Mouse (Mus musculus) embryonic facial prominence, embryonic 14.5 days (tissue): ENCODE measurements around the gene Fyn. TPM values are rescaled to one million over a fixed set of nuclear protein-coding genes. Genes with fewer than 3 reads are reported as not detected.

Source experiments
- ATAC-seq: fragments of 200-750 bp; cut with Nextera tagmentation; 2 replicates; pipeline ENCODE4 v1.8.0; 2017; ENCODE audit warnings: low read depth, moderate number of reproducible peaks, moderate TSS enrichment
- DNase-seq: peaks from one replicate; pipeline ENCODE4 v3.0.0-alpha.2; 2015; ENCODE audit warnings: low spot score
- H3K27ac ChIP-seq: fragments of 300-500 bp; sonication (generic); replicated peaks from 2 replicates; pipeline ENCODE4 v1.5.1; 2014; ENCODE audit warnings: low read depth, mild to moderate bottlenecking, low read length, moderate library complexity
- H3K27me3 ChIP-seq: fragments of 300-500 bp; sonication (generic); replicated peaks from 2 replicates; pipeline ENCODE4 v1.6.1; 2014; ENCODE audit warnings: low read length; ENCODE audit not compliant: control insufficient read depth, insufficient read depth
- H3K36me3 ChIP-seq: fragments of 300-500 bp; sonication (generic); 2 replicates; pipeline ENCODE4 v1.6.1; 2014; ENCODE audit warnings: low read length, mixed read lengths; ENCODE audit not compliant: control insufficient read depth, insufficient read depth
- H3K4me1 ChIP-seq: fragments of 300-500 bp; sonication (generic); 2 replicates; pipeline ENCODE4 v1.6.1; 2014; ENCODE audit warnings: antibody characterized with exemption, low read length; ENCODE audit not compliant: control insufficient read depth, insufficient read depth
- H3K4me2 ChIP-seq: fragments of 300-500 bp; sonication (generic); 2 replicates; pipeline ENCODE4 v1.6.1; 2014; ENCODE audit warnings: low read depth, mild to moderate bottlenecking, low read length, moderate library complexity, mixed read lengths
- H3K4me3 ChIP-seq: fragments of 300-500 bp; sonication (generic); 2 replicates; pipeline ENCODE4 v1.5.1; 2014; ENCODE audit warnings: low read depth, mild to moderate bottlenecking, low read length
- H3K9ac ChIP-seq: fragments of 300-500 bp; sonication (generic); 2 replicates; pipeline ENCODE4 v1.6.1; 2014; ENCODE audit warnings: low read depth, mild to moderate bottlenecking, low read length, moderate library complexity, mixed read lengths
- H3K9me3 ChIP-seq: fragments of 300-500 bp; sonication (generic); 2 replicates; pipeline ENCODE4 v1.6.1; 2016; ENCODE audit warnings: low read length; ENCODE audit not compliant: control insufficient read depth
- WGBS: fragments of 180-500 bp; shearing (Covaris S2); extraction: QIAGEN DNeasy Blood & Tissue Kit; methylation state at CpG from one replicate; pipeline ENCODE4 v1.1.7; 2014; 5-methylcytosine and 5-hydroxymethylcytosine counted together
- polyA plus RNA-seq: library from polyadenylated mRNA; unstranded; fragments of >200 nt; fragmentation: Nextera tagmentation; extraction: Ambion mirVana; gene quantifications from 2 replicates; pipeline ENCODE4 v1.2.1, GENCODE M21; 2014

Fyn gene
- polyA plus RNA-seq, 1 experiment from 2014 or later, result 60.8 TPM

- Histone ChIP-seq H3K9ac (no peak overlapping the region), H3K4me3 (no peak overlapping the region), H3K4me2 (no peak overlapping the region), H3K27ac (no peak overlapping the region), H3K4me1 (peaks cover 20% of the 10 kb centered on the region), H3K9me3 (peaks cover 10% of the 10 kb centered on the region; the same call in 1 of the 2 replicates), H3K27me3 (no peaks in the 10 kb centered on the region), H3K36me3 (no peaks in the 10 kb centered on the region)
- DNase-seq (no peak), ATAC-seq (no peak)
- WGBS, result 74% methylated on average over 4 of the region's 4 CpGs
Observed at GRCm38 (mm10) chr10:39599601-39600000, 230.9 kb downstream of the Fyn start.

DNA sequence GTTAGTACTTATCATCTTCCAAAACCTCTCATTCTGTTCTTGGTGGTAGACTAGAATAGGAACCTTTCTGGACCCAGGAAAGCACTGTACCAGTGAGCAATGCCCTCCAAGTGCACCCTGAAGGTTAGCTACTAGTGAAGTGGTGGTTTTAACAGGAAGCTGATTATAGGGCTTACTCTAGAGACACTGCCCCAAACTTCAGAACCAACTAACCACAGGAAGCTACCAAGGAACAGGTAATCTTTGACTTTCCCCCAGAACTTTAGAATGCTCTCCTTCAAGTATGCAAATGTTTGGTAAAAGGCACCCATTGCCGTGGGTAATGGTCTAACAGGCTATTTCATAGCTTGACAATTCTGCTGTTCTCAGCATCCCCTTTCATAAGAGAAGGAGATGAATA is 231.5 kb downstream of the Fyn start:
- no peaks in the 10 kb centered on the region for H3K27me3 ChIP-seq
- no peak for ATAC-seq
- H3K9ac ChIP-seq, result no peak overlapping the region
- H3K4me2 ChIP-seq, result no peak overlapping the region
- 77% methylated on average over 1 of the region's 1 CpGs for WGBS
- H3K4me1 ChIP-seq, result peaks cover 20% of the 10 kb centered on the region
- DNase-seq, result no peak
- H3K9me3 ChIP-seq, result peaks cover 15% of the 10 kb centered on the region; the same call in 1 of the 2 replicates
- H3K36me3 ChIP-seq, result no peaks in the 10 kb centered on the region
- H3K4me3 ChIP-seq, result no peak overlapping the region
- no peak overlapping the region for H3K27ac ChIP-seq

GRCm38 (mm10) chr10:39601068-39601467 is 232.4 kb downstream of the Fyn start:
- Histone ChIP-seq H3K9ac (no peak overlapping the region), H3K36me3 (no peaks in the 10 kb centered on the region), H3K9me3 (peaks cover 21% of the 10 kb centered on the region; the same call in 1 of the 2 replicates), H3K27ac (no peak overlapping the region), H3K4me2 (no peak overlapping the region), H3K27me3 (no peaks in the 10 kb centered on the region), H3K4me3 (no peak overlapping the region), H3K4me1 (peaks cover 14% of the 10 kb centered on the region)
- ATAC-seq (no peak), DNase-seq (no peak)
- 66% methylated on average over 5 of the region's 5 CpGs for WGBS

DNA sequence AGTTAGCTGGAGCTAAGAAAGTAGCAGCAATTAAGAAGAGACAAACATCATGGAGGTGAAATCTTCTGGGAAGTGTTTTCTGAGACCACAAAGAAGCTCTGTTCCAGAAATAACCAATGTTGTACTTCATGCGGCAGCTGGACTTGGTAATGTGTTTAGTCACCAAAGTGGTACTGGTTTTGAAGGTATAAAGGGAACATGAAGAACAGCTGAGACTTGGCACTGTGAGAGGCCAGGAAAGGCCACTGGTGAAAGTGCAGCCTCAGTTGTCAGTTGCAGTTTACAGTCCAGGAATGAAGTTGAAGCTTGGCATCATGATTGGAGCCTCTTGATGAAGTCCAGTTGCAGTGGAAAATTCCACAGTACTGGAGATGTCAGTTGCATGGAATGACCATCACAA is 237.8 kb downstream of the Fyn start:
- ATAC-seq, result no peak
- 91% methylated on average over 1 of the region's 1 CpGs for WGBS

DNA sequence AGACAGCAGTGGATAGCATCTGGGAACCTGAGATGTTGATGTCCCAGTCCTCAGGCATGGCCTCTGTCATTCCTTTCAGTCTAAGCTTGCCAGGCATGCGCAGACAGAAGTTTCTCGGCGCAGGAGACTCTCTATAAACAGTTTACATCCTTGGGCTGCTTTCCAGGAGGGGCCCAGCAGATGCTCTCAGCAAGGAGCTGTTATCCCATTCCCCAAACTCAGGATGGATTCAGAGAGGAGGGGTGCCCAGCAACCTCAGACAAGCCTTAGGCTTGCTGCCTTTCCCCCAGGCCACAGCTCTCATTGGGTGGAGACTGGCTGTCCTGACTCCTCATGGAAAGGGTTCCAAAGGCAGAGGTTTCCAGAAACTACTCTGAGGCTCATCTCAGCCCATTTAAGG is 242.6 kb downstream of the Fyn start:
- H3K9ac ChIP-seq, result no peak overlapping the region
- peaks cover 6% of the 10 kb centered on the region; the same call in 1 of the 2 replicates for H3K9me3 ChIP-seq
- ATAC-seq (no peak), DNase-seq (peak; percentile 77)
- 46% methylated on average over 3 of the region's 3 CpGs for WGBS
- no peak overlapping the region for H3K4me3 ChIP-seq
- no peak overlapping the region for H3K4me2 ChIP-seq
- H3K36me3 ChIP-seq, result no peaks in the 10 kb centered on the region
- peaks cover 36% of the 10 kb centered on the region for H3K4me1 ChIP-seq
- peak overlapping the region; percentile 24; the same call in 1 of the 2 replicates for H3K27ac ChIP-seq
- no peaks in the 10 kb centered on the region for H3K27me3 ChIP-seq

More for the DNA sequence above, 237.8 kb downstream of the Fyn start:
- Histone ChIP-seq H3K4me3 (no peak overlapping the region), H3K4me2 (no peak overlapping the region), H3K4me1 (peaks cover 3% of the 10 kb centered on the region; the same call in 1 of the 2 replicates), H3K36me3 (no peaks in the 10 kb centered on the region), H3K27me3 (no peaks in the 10 kb centered on the region), H3K9me3 (peaks cover 29% of the 10 kb centered on the region; the same call in 1 of the 2 replicates), H3K27ac (no peak overlapping the region), H3K9ac (no peak overlapping the region)
- no peak for DNase-seq

GRCm38 (mm10) chr10:39612131-39612530 is 243.5 kb downstream of the Fyn start:
- Histone ChIP-seq H3K9ac (no peak overlapping the region), H3K36me3 (no peaks in the 10 kb centered on the region), H3K27ac (peak overlapping the region; percentile 96), H3K4me1 (peaks cover 36% of the 10 kb centered on the region), H3K4me2 (0 out of 2 replicates have a peak overlapping the region, but pooled peaks have one; percentile 68), H3K27me3 (no peaks in the 10 kb centered on the region), H3K4me3 (no peak overlapping the region), H3K9me3 (0 out of 2 replicates have a peak, but pooled peaks cover 5% of the 10 kb centered on the region)
- 73% methylated on average over 2 of the region's 2 CpGs for WGBS
- no peak for DNase-seq
- no peak for ATAC-seq

DNA sequence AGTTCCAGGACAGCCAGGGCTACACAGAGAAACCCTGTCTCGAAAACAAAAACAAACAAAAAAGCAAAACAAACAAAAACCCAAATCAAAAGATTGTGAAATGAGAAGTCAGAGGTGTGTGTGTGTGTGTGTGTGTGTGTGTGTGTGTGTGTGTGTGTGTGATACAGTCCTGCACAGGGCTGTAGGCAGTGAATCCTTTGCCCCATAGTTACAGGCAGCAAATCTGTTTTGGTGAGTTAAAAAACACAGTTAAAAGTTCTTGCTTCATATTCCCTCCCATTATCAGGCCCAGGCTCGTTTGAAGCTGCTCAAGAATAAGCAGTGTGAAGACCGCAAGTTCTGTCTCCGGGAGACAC is 244.0 kb downstream of the Fyn start, which contains the start of gene Traf3ip2:
Gene Traf3ip2 (plus strand): TSS at position 302 of the 356 bp plus-strand sequence.
- Histone ChIP-seq H3K9me3 (0 out of 2 replicates have a peak, but pooled peaks cover 5% of the 10 kb centered on the region), H3K4me2 (peak within 1 kb of the TSS; percentile 68), H3K4me1 (peaks cover 36% of the 10 kb centered on the region), H3K27ac (peak within 1 kb of the TSS; percentile 96), H3K27me3 (no peaks in the 10 kb centered on the region), H3K36me3 (no peaks in the 10 kb centered on the region), H3K9ac (peak within 1 kb of the TSS; percentile 76), H3K4me3 (peak within 1 kb of the TSS; percentile 43)
- WGBS, result 33% methylated on average over 4 of the region's 4 CpGs
- ATAC-seq (peak; percentile 27; the same call in 1 of the 2 replicates), DNase-seq (no peak)

DNA sequence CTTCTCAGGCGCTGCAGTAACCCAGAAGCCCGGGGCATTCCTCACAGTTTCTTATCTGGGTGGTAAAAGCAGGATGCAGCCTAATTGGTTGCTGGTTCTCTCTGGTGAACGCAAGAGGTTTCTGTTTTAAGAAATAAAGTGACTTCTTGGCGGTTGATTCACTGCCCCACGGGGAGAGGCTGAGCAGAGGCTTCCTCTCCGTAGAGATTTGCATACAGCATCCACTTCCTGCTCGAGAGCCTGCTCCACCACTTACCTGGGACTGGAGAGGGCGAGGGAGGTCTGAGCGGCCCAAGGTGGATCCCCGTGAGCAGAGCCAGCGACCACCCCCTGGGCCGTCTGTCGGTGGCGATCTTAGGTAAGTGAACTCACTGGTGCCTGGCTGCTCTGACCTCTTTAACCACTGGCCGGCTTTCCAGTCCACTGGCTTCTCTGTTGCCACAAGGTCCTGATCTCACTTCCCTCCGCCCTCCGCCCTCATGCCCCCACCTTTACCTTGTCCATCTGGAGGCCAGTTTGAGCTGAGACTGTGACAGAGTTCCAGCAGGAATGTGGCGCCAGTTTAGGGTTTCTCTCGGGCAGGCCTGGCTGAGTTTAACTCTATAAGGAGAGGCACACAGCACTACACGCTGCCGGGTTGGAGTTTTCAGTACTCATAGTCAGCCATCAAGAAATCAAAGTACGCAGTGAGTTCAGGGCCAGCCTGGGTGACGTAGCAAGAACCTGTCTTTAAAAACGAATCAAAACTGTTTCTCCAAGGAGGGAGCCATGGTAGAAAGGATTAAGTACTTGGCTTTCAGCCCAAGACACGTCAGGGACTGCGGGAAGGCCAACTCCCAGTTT is 244.6 kb downstream of the Fyn start:
- H3K9me3 ChIP-seq, result 0 out of 2 replicates have a peak, but pooled peaks cover 3% of the 10 kb centered on the region
- 4% methylated on average over 25 of the region's 26 CpGs for WGBS
- ATAC-seq (peak; percentile 75), DNase-seq (peak; percentile 87)
- H3K27me3 ChIP-seq, result no peaks in the 10 kb centered on the region
- peak overlapping the region; percentile 96 for H3K27ac ChIP-seq
- peak overlapping the region; percentile 76 for H3K9ac ChIP-seq
- H3K36me3 ChIP-seq, result no peaks in the 10 kb centered on the region
- H3K4me3 ChIP-seq, result peak overlapping the region; percentile 43
- H3K4me2 ChIP-seq, result peak overlapping the region; percentile 68
- peaks cover 36% of the 10 kb centered on the region for H3K4me1 ChIP-seq
